Mouse (Mus musculus) stomach, postnatal 0 days (tissue): ENCODE measurements around the gene Tcf20.

Experiments used
- CTCF ChIP-seq: IDR thresholded peaks from 2 replicates; pipeline ENCODE4 v1.5.1; 2016; ENCODE audit warnings: antibody characterized with exemption, low read depth, mild to moderate bottlenecking, moderate library complexity
- EP300 ChIP-seq: optimal IDR thresholded peaks from 2 replicates; pipeline ENCODE3; 2016; ENCODE audit warnings: antibody characterized with exemption

DNA sequence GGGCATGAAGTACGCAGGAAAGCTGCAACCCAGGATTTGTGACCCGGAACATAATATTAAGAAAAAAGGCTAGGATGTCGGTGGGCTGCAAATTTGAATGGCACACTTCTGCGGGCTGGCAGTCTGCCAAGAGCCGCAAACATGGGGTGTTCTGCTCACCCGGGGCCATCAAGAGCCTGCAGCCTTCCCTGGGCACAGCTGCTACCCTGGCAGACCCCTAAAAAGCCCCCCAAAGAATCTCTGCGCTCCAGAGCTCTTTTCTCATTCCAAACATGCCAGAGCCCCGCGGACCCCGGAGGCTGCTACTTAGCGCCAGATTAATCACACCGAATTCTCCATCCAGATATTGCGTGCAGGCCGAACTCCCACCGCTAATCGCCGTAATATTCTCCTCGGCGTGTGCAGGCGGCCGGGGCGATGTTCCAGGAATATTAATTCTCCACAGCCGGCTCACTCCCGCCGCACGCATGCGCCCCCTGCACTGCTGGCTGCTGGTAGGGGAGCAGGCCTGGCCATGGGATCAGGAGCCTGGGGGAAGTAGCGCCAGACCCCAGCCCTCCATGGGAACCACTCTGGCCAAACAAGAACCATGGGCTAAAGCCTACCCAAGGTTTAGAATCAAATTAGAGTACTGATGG is 70.3 kb downstream of the Tcf20 start:
- TF ChIP-seq CTCF, result peak; percentile 37; the same call in 1 of the 2 replicates
- no peak for TF ChIP-seq EP300
